In genomic region chr19:44387746-44388474, GRCm38 (mm10) we compare ENCODE assay signal across 8 mouse cellular contexts. TPM values are rescaled to one million over a fixed set of nuclear protein-coding genes. Genes with fewer than 3 reads are reported as not detected.
DNase-seq lines count a peak whose midpoint lies in the region; TF ChIP-seq lines count a peak whose summit lies in the region.

No protein-coding gene starts in this region.

- WGBS in lung, adult 2 months, result 20% methylated on average over 19 of the region's 19 CpGs
- 27% methylated on average over 19 of the region's 19 CpGs for WGBS in embryonic facial prominence, embryonic 10.5 days
- 32% methylated on average over 19 of the region's 19 CpGs for WGBS in hindbrain, embryonic 10.5 days
- WGBS in midbrain, embryonic 10.5 days, result 31% methylated on average over 19 of the region's 19 CpGs

- no peaks in the 10 kb centered on the region for H3K9me3 ChIP-seq in embryonic facial prominence, embryonic 10.5 days
- H3K9me3 ChIP-seq in hindbrain, embryonic 10.5 days, result no peaks in the 10 kb centered on the region
- H3K9me3 ChIP-seq in midbrain, embryonic 10.5 days (replicated peaks), result no peaks in the 10 kb centered on the region

- no peaks in the 10 kb centered on the region for H3K27me3 ChIP-seq in embryonic facial prominence, embryonic 10.5 days (replicated peaks; ENCODE audit: low read depth, poor library complexity, severe bottlenecking)
- no peaks in the 10 kb centered on the region for H3K27me3 ChIP-seq in hindbrain, embryonic 10.5 days (ENCODE audit: insufficient read depth, poor library complexity, severe bottlenecking)
- no peaks in the 10 kb centered on the region for H3K27me3 ChIP-seq in midbrain, embryonic 10.5 days (ENCODE audit: low read depth, poor library complexity, severe bottlenecking)

- no peak for DNase-seq in lung, adult 2 months
- DNase-seq in lung, postnatal 14 days, result no peak
- peak; percentile 11 for DNase-seq in embryonic facial prominence, embryonic 10.5 days (ENCODE audit: low spot score)
- DNase-seq in hindbrain, embryonic 10.5 days (ENCODE audit: low spot score), result no peak
- DNase-seq in midbrain, embryonic 10.5 days (ENCODE audit: low spot score), result no peak
- DNase-seq in adipocyte (ENCODE audit: low spot score), result no peak
- no peak for DNase-seq in frontal cortex, postnatal 36 days (ENCODE audit: low spot score in 2 of 2)
- no peak for DNase-seq in cerebellum, adult 8-10 months

- no peak for TF ChIP-seq POLR2A in lung, adult 2 months (IDR thresholded peaks at IDR 0.05; ENCODE audit: borderline replicate concordance, extremely low read depth, low read depth, low read length)

- TF ChIP-seq CTCF in lung, adult 2 months (IDR thresholded peaks at IDR 0.05; ENCODE audit: insufficient read depth, low read length), result no peak

- peaks cover 5% of the 10 kb centered on the region; the same call in 1 of the 2 replicates for H3K4me1 ChIP-seq in lung, adult 2 months (ENCODE audit: control insufficient read depth, insufficient read depth, low read length)
- peaks cover 30% of the 10 kb centered on the region for H3K4me1 ChIP-seq in embryonic facial prominence, embryonic 10.5 days
- H3K4me1 ChIP-seq in hindbrain, embryonic 10.5 days (replicated peaks), result peaks cover 29% of the 10 kb centered on the region
- H3K4me1 ChIP-seq in midbrain, embryonic 10.5 days, result peaks cover 30% of the 10 kb centered on the region

- H3K4me3 ChIP-seq in lung, adult 2 months (replicated peaks; ENCODE audit: extremely low read depth, low read depth, low read length), result peak overlapping the region; percentile 64
- H3K4me3 ChIP-seq in embryonic facial prominence, embryonic 10.5 days, result peak overlapping the region; percentile 68
- peak overlapping the region; percentile 66 for H3K4me3 ChIP-seq in hindbrain, embryonic 10.5 days
- H3K4me3 ChIP-seq in midbrain, embryonic 10.5 days, result peak overlapping the region; percentile 66

- peak overlapping the region; percentile 96 for H3K27ac ChIP-seq in embryonic facial prominence, embryonic 10.5 days (replicated peaks)
- H3K27ac ChIP-seq in hindbrain, embryonic 10.5 days, result peak overlapping the region; percentile 93
- peak overlapping the region; percentile 93 for H3K27ac ChIP-seq in midbrain, embryonic 10.5 days (replicated peaks)

- no peaks in the 10 kb centered on the region for H3K36me3 ChIP-seq in embryonic facial prominence, embryonic 10.5 days (replicated peaks)
- H3K36me3 ChIP-seq in hindbrain, embryonic 10.5 days, result no peaks in the 10 kb centered on the region
- no peaks in the 10 kb centered on the region for H3K36me3 ChIP-seq in midbrain, embryonic 10.5 days

RNA-seq across cellular contexts. Expression of gene Scd1, which starts 19.8 kb away (rescaled TPM):
- 3,425 and 3,454 TPM in 2 replicates for polyA plus RNA-seq in lung, adult 2 months (2012; rRNA removed)
- 15.3 and 17.9 TPM in 2 replicates for polyA plus RNA-seq in embryonic facial prominence, embryonic 10.5 days (2016; fragmentation: Nextera tagmentation; extraction: Ambion mirVana)
- polyA plus RNA-seq in hindbrain, embryonic 10.5 days (2016; fragmentation: Nextera tagmentation; extraction: Ambion mirVana), result 10.9 and 16.4 TPM in 2 replicates
- 20.0 and 21.6 TPM in 2 replicates for polyA plus RNA-seq in midbrain, embryonic 10.5 days (2016; fragmentation: Nextera tagmentation; extraction: Ambion mirVana)

RNA-seq across cellular contexts. Expression of gene Scd4, which starts 55.0 kb away (rescaled TPM):
- 0.46 and 0.97 TPM in 2 replicates for polyA plus RNA-seq in lung, adult 2 months (2012; rRNA removed)
- 0.05 and 0.10 TPM in 2 replicates for polyA plus RNA-seq in embryonic facial prominence, embryonic 10.5 days (2016; fragmentation: Nextera tagmentation; extraction: Ambion mirVana)
- 0.09 TPM in 1 of 2 replicates, not detected in the other for polyA plus RNA-seq in hindbrain, embryonic 10.5 days (2016; fragmentation: Nextera tagmentation; extraction: Ambion mirVana)
- polyA plus RNA-seq in midbrain, embryonic 10.5 days (2016; fragmentation: Nextera tagmentation; extraction: Ambion mirVana), result 0.06 TPM in 1 of 2 replicates, not detected in the other

Comparison
In these comparisons a context has a peak if more than half of its experiments do, and no peak if none do; other contexts are left out.
1. RNA of gene Scd1, which starts 19.8 kb away (polyA plus RNA-seq): 3,425 to 3,454 TPM in lung, adult 2 months; 20.0 to 21.6 TPM in midbrain, embryonic 10.5 days, 15.3 to 17.9 TPM in embryonic facial prominence, embryonic 10.5 days and 10.9 to 16.4 TPM in hindbrain, embryonic 10.5 days; every median in the first group is over 100 times any median in the second.
2. Peak in every context shown above with its lines, with median percentiles within 50 percentile points of each other: H3K4me3 ChIP-seq and H3K27ac ChIP-seq.